Mouse (Mus musculus): ENCODE data around the gene Trpm8. TPM values are rescaled to one million over a fixed set of nuclear protein-coding genes. Genes with fewer than 3 reads are reported as not detected.

Trpm8 gene
- polyA plus RNA-seq, 1 experiment from 2014 or later: 0.14 TPM

Other genes with a start within 250 kb of the Trpm8 start
- not detected in 2 replicates for gene Ugt1a10, start 222.3 kb upstream of the Trpm8 start, polyA plus RNA-seq (2014; fragmentation: Nextera tagmentation; extraction: Ambion mirVana)
- gene Ugt1a9, start 206.9 kb upstream of the Trpm8 start, polyA plus RNA-seq (2014; fragmentation: Nextera tagmentation; extraction: Ambion mirVana): not detected in 2 replicates
- not detected in 2 replicates for gene Ugt1a8, start 189.8 kb upstream of the Trpm8 start, polyA plus RNA-seq (2014; fragmentation: Nextera tagmentation; extraction: Ambion mirVana)
- 0.24 and 0.99 TPM in 2 replicates for gene Ugt1a7c, start 182.6 kb upstream of the Trpm8 start, polyA plus RNA-seq (2014; fragmentation: Nextera tagmentation; extraction: Ambion mirVana)
- 0.13 TPM in 1 of 2 replicates, not detected in the other for gene Ugt1a6b, start 174.4 kb upstream of the Trpm8 start, polyA plus RNA-seq (2014; fragmentation: Nextera tagmentation; extraction: Ambion mirVana)
- 0.58 and 0.72 TPM in 2 replicates for gene Ugt1a6a, start 142.9 kb upstream of the Trpm8 start, polyA plus RNA-seq (2014; fragmentation: Nextera tagmentation; extraction: Ambion mirVana)
- not detected in 2 replicates for gene Ugt1a5, start 111.6 kb upstream of the Trpm8 start, polyA plus RNA-seq (2014; fragmentation: Nextera tagmentation; extraction: Ambion mirVana)
- not detected in 2 replicates for gene Ugt1a2, start 77.1 kb upstream of the Trpm8 start, polyA plus RNA-seq (2014; fragmentation: Nextera tagmentation; extraction: Ambion mirVana)
- gene Dnajb3, start 71.9 kb upstream of the Trpm8 start, polyA plus RNA-seq (2014; fragmentation: Nextera tagmentation; extraction: Ambion mirVana): 12.9 and 14.2 TPM in 2 replicates
- gene Ugt1a1, start 65.7 kb upstream of the Trpm8 start, polyA plus RNA-seq (2014; fragmentation: Nextera tagmentation; extraction: Ambion mirVana): not detected in 2 replicates
- gene Mroh2a, start 50.7 kb upstream of the Trpm8 start, polyA plus RNA-seq (2014; fragmentation: Nextera tagmentation; extraction: Ambion mirVana): 0.66 and 1.8 TPM in 2 replicates
- gene Hjurp, start within 50 bp of the Trpm8 start, polyA plus RNA-seq (2014; fragmentation: Nextera tagmentation; extraction: Ambion mirVana): 52.9 and 80.2 TPM in 2 replicates
- 0.47 and 0.81 TPM in 2 replicates for gene Spp2, start 129.3 kb downstream of the Trpm8 start, polyA plus RNA-seq (2014; fragmentation: Nextera tagmentation; extraction: Ambion mirVana)
- gene Glrp1, start 232.4 kb downstream of the Trpm8 start, polyA plus RNA-seq (2014; fragmentation: Nextera tagmentation; extraction: Ambion mirVana): not detected in 2 replicates

Data from midbrain, embryonic 14.5 days (tissue).